Mouse (Mus musculus) kidney, embryonic 15.5 days (tissue): ENCODE measurements around the gene Abca16. TPM values are rescaled to one million over a fixed set of nuclear protein-coding genes. Genes with fewer than 3 reads are reported as not detected.

Source experiments
- polyA plus RNA-seq: library from polyadenylated mRNA; unstranded; fragments of >200 nt; fragmentation: Nextera tagmentation; extraction: Ambion mirVana; gene quantifications from 2 replicates; pipeline ENCODE4 v1.2.1, GENCODE M21; 2015

Abca16 gene
- polyA plus RNA-seq, 1 experiment from 2014 or later = not detected

Other genes starting within 250 kb of the Abca16 start
- gene Anks4b, start 235.8 kb upstream of the Abca16 start, polyA plus RNA-seq = 3.0 and 3.1 TPM in 2 replicates
- 72.5 and 76.1 TPM in 2 replicates for gene Crym, start 207.5 kb upstream of the Abca16 start, polyA plus RNA-seq
- gene Abca14, start 205.7 kb upstream of the Abca16 start, polyA plus RNA-seq = 0.22 TPM in 1 of 2 replicates, not detected in the other
- not detected in 2 replicates for gene Abca15, start 81.0 kb upstream of the Abca16 start, polyA plus RNA-seq
- gene Uqcrc2, start 225.5 kb downstream of the Abca16 start, polyA plus RNA-seq = 241 and 250 TPM in 2 replicates